Mouse (Mus musculus): ENCODE measurements at regions not wholly inside any gene's neighbourhood (a gene's known extent, or its start where the extent isn't known, plus 50 kb on each side); places are given as distances from the start of the nearest gene placed in this dataset.
A peak's percentile ranks its signal among the peaks of the same experiment; 100 is the strongest.

- no peak overlapping the region for H3K4me3 ChIP-seq
- no peak overlapping the region for H3K27ac ChIP-seq
- ATAC-seq (ENCODE audit: low FRiP score, low read depth) = no peak
- no peaks in the 10 kb centered on the region for H3K36me3 ChIP-seq
- no peak overlapping the region for H3K9ac ChIP-seq
- H3K4me2 ChIP-seq (replicated peaks) = no peak overlapping the region
- no peaks in the 10 kb centered on the region for H3K4me1 ChIP-seq
- no peaks in the 10 kb centered on the region for H3K9me3 ChIP-seq
- no peaks in the 10 kb centered on the region for H3K27me3 ChIP-seq
Observed at GRCm38 (mm10) chr15:25059347-25059746, 354.2 kb downstream of the Basp1 start.

- WGBS = 26% methylated on average over 1 of the region's 1 CpGs
- no peak overlapping the region for H3K27ac ChIP-seq
- H3K4me2 ChIP-seq (replicated peaks) = no peak overlapping the region
- no peak overlapping the region for H3K9ac ChIP-seq
- H3K36me3 ChIP-seq = no peaks in the 10 kb centered on the region
- no peaks in the 10 kb centered on the region for H3K27me3 ChIP-seq
- no peak for ATAC-seq (ENCODE audit: low FRiP score, low read depth)
- peaks cover 7% of the 10 kb centered on the region; the same call in 1 of the 2 replicates for H3K9me3 ChIP-seq
- H3K4me3 ChIP-seq = no peak overlapping the region
- no peaks in the 10 kb centered on the region for H3K4me1 ChIP-seq
Observed at GRCm38 (mm10) chr15:25047875-25048274, 365.7 kb downstream of the Basp1 start.

GRCm38 (mm10) chr15:25046514-25047138 is 366.9 kb downstream of the Basp1 start:
- WGBS = 85% methylated on average over 5 of the region's 5 CpGs
- Histone ChIP-seq H3K9ac (no peak overlapping the region), H3K27ac (no peak overlapping the region), H3K36me3 (no peaks in the 10 kb centered on the region), H3K9me3 (peaks cover 7% of the 10 kb centered on the region; the same call in 1 of the 2 replicates), H3K27me3 (no peaks in the 10 kb centered on the region), H3K4me1 (no peaks in the 10 kb centered on the region), H3K4me2 (replicated peaks) (no peak overlapping the region), H3K4me3 (no peak overlapping the region)
- ATAC-seq (ENCODE audit: low FRiP score, low read depth) = no peak

GRCm38 (mm10) chr15:25036231-25036630 is 377.3 kb downstream of the Basp1 start:
- no peaks in the 10 kb centered on the region for H3K36me3 ChIP-seq
- ATAC-seq (ENCODE audit: low FRiP score, low read depth) = no peak
- no peak overlapping the region for H3K4me3 ChIP-seq
- no peaks in the 10 kb centered on the region for H3K27me3 ChIP-seq
- no peaks in the 10 kb centered on the region for H3K4me1 ChIP-seq
- WGBS = 88% methylated on average over 3 of the region's 3 CpGs
- H3K9ac ChIP-seq = no peak overlapping the region
- H3K4me2 ChIP-seq (replicated peaks) = no peak overlapping the region
- no peaks in the 10 kb centered on the region for H3K9me3 ChIP-seq
- no peak overlapping the region for H3K27ac ChIP-seq

GRCm38 (mm10) chr15:25027865-25028264 is 385.7 kb downstream of the Basp1 start:
- no peak overlapping the region for H3K4me2 ChIP-seq (replicated peaks)
- no peak overlapping the region for H3K4me3 ChIP-seq

GRCm38 (mm10) chr15:25026786-25027461 is 386.6 kb downstream of the Basp1 start:
- H3K4me1 ChIP-seq = peaks cover 6% of the 10 kb centered on the region
- no peaks in the 10 kb centered on the region for H3K36me3 ChIP-seq
- H3K4me3 ChIP-seq = peak overlapping the region; percentile 12; the same call in 1 of the 2 replicates
- WGBS = 9% methylated on average over 15 of the region's 15 CpGs
- H3K9me3 ChIP-seq = no peaks in the 10 kb centered on the region
- ATAC-seq (ENCODE audit: low FRiP score, low read depth) = no peak
- peak overlapping the region; percentile 51 for H3K4me2 ChIP-seq (replicated peaks)
- peaks cover 7% of the 10 kb centered on the region for H3K27me3 ChIP-seq
- H3K9ac ChIP-seq = no peak overlapping the region
- H3K27ac ChIP-seq = no peak overlapping the region

More at GRCm38 (mm10) chr15:25027865-25028264, 385.7 kb downstream of the Basp1 start:
- ATAC-seq (ENCODE audit: low FRiP score, low read depth) = no peak
- H3K27ac ChIP-seq = no peak overlapping the region
- WGBS = 76% methylated on average over 8 of the region's 8 CpGs
- H3K4me1 ChIP-seq = peaks cover 6% of the 10 kb centered on the region
- H3K9ac ChIP-seq = no peak overlapping the region
- peaks cover 7% of the 10 kb centered on the region for H3K27me3 ChIP-seq
- H3K36me3 ChIP-seq = no peaks in the 10 kb centered on the region
- no peaks in the 10 kb centered on the region for H3K9me3 ChIP-seq

GRCm38 (mm10) chr15:25026351-25026750 is 387.2 kb downstream of the Basp1 start:
- H3K27ac ChIP-seq = no peak overlapping the region
- H3K36me3 ChIP-seq = no peaks in the 10 kb centered on the region
- ATAC-seq (ENCODE audit: low FRiP score, low read depth) = no peak
- H3K27me3 ChIP-seq = peaks cover 7% of the 10 kb centered on the region
- no peak overlapping the region for H3K9ac ChIP-seq
- H3K4me2 ChIP-seq (replicated peaks) = no peak overlapping the region
- no peaks in the 10 kb centered on the region for H3K9me3 ChIP-seq
- H3K4me3 ChIP-seq = no peak overlapping the region
- 47% methylated on average over 8 of the region's 8 CpGs for WGBS
- peaks cover 6% of the 10 kb centered on the region for H3K4me1 ChIP-seq

GRCm38 (mm10) chr15:25020916-25021315 is 392.6 kb downstream of the Basp1 start:
- no peak overlapping the region for H3K4me2 ChIP-seq (replicated peaks)
- WGBS = 69% methylated on average over 3 of the region's 3 CpGs
- H3K4me1 ChIP-seq = no peaks in the 10 kb centered on the region
- no peak overlapping the region for H3K4me3 ChIP-seq
- H3K9ac ChIP-seq = no peak overlapping the region
- no peak overlapping the region for H3K27ac ChIP-seq
- no peaks in the 10 kb centered on the region for H3K9me3 ChIP-seq
- ATAC-seq (ENCODE audit: low FRiP score, low read depth) = no peak
- H3K36me3 ChIP-seq = no peaks in the 10 kb centered on the region
- no peaks in the 10 kb centered on the region for H3K27me3 ChIP-seq

GRCm38 (mm10) chr15:25019352-25019941 is 394.1 kb downstream of the Basp1 start:
- no peak overlapping the region for H3K9ac ChIP-seq
- 57% methylated on average over 12 of the region's 12 CpGs for WGBS

GRCm38 (mm10) chr15:25018937-25019336 is 394.6 kb downstream of the Basp1 start:
- Histone ChIP-seq H3K4me1 (no peaks in the 10 kb centered on the region), H3K4me3 (no peak overlapping the region), H3K27me3 (no peaks in the 10 kb centered on the region), H3K36me3 (no peaks in the 10 kb centered on the region), H3K27ac (no peak overlapping the region), H3K4me2 (replicated peaks) (no peak overlapping the region), H3K9me3 (no peaks in the 10 kb centered on the region), H3K9ac (no peak overlapping the region)
- WGBS = 70% methylated on average over 3 of the region's 3 CpGs
- no peak for ATAC-seq (ENCODE audit: low FRiP score, low read depth)

More at GRCm38 (mm10) chr15:25019352-25019941, 394.1 kb downstream of the Basp1 start:
- peak; percentile 59; the same call in 1 of the 2 replicates for ATAC-seq (ENCODE audit: low FRiP score, low read depth)
- Histone ChIP-seq H3K27me3 (no peaks in the 10 kb centered on the region), H3K4me2 (replicated peaks) (no peak overlapping the region), H3K4me1 (no peaks in the 10 kb centered on the region), H3K27ac (no peak overlapping the region), H3K4me3 (no peak overlapping the region), H3K9me3 (no peaks in the 10 kb centered on the region), H3K36me3 (no peaks in the 10 kb centered on the region)

- 84% methylated on average over 2 of the region's 2 CpGs for WGBS
- no peaks in the 10 kb centered on the region for H3K9me3 ChIP-seq
- H3K9ac ChIP-seq = no peak overlapping the region
- no peak overlapping the region for H3K27ac ChIP-seq
- H3K4me3 ChIP-seq = no peak overlapping the region
- H3K4me2 ChIP-seq (replicated peaks) = no peak overlapping the region
- no peaks in the 10 kb centered on the region for H3K4me1 ChIP-seq
- ATAC-seq (ENCODE audit: low FRiP score, low read depth) = no peak
- H3K27me3 ChIP-seq = no peaks in the 10 kb centered on the region
- no peaks in the 10 kb centered on the region for H3K36me3 ChIP-seq
Observed at GRCm38 (mm10) chr15:25007720-25008119, 405.8 kb downstream of the Basp1 start.

GRCm38 (mm10) chr15:25000171-25000570 is 413.4 kb downstream of the Basp1 start:
- WGBS = 47% methylated on average over 3 of the region's 3 CpGs
- no peak for ATAC-seq (ENCODE audit: low FRiP score, low read depth)
- Histone ChIP-seq H3K27me3 (peaks cover 6% of the 10 kb centered on the region), H3K4me1 (no peaks in the 10 kb centered on the region), H3K9me3 (no peaks in the 10 kb centered on the region), H3K4me2 (replicated peaks) (no peak overlapping the region), H3K9ac (no peak overlapping the region), H3K36me3 (no peaks in the 10 kb centered on the region), H3K27ac (no peak overlapping the region), H3K4me3 (no peak overlapping the region)

Measured in limb, embryonic 13.5 days (tissue).